Mouse (Mus musculus) hindbrain, embryonic 10.5 days (tissue): ENCODE measurements around the gene Lfng. TPM values are rescaled to one million over a fixed set of nuclear protein-coding genes. Genes with fewer than 3 reads are reported as not detected.

ENCODE experiments used
- DNase-seq: peaks from one replicate; pipeline ENCODE4 v3.0.0-alpha.2; 2017; ENCODE audit warnings: low spot score
- H3K27ac ChIP-seq: fragments of 300-500 bp; sonication (generic); 2 replicates; pipeline ENCODE4 v1.5.1; 2016; ENCODE audit warnings: mild to moderate bottlenecking, moderate library complexity
- H3K27me3 ChIP-seq: fragments of 300-500 bp; sonication (generic); 2 replicates; pipeline ENCODE4 v1.6.1; 2016; ENCODE audit warnings: mild to moderate bottlenecking; ENCODE audit not compliant: poor library complexity, insufficient read depth, severe bottlenecking
- H3K36me3 ChIP-seq: fragments of 300-500 bp; sonication (generic); 2 replicates; pipeline ENCODE4 v1.6.1; 2016; ENCODE audit warnings: mild to moderate bottlenecking, moderate library complexity
- H3K4me1 ChIP-seq: fragments of 300-500 bp; sonication (generic); replicated peaks from 2 replicates; pipeline ENCODE4 v1.6.1; 2016; ENCODE audit warnings: mild to moderate bottlenecking
- H3K4me3 ChIP-seq: fragments of 300-500 bp; sonication (generic); 2 replicates; pipeline ENCODE4 v1.5.1; 2016; ENCODE audit warnings: mild to moderate bottlenecking, moderate library complexity
- H3K9me3 ChIP-seq: fragments of 300-500 bp; sonication (generic); 2 replicates; pipeline ENCODE4 v1.6.1; 2016; ENCODE audit warnings: mild to moderate bottlenecking, moderate library complexity
- WGBS: fragments of 180-500 bp; shearing (Covaris S2); methylation state at CpG from one replicate; pipeline ENCODE4 v1.1.7; 2016; 5-methylcytosine and 5-hydroxymethylcytosine counted together
- polyA plus RNA-seq: library from polyadenylated mRNA; unstranded; fragments of >200 nt; fragmentation: Nextera tagmentation; extraction: Ambion mirVana; gene quantifications from 2 replicates; pipeline ENCODE4 v1.2.1, GENCODE M21; 2016

Gene Lfng
- polyA plus RNA-seq, 1 experiment from 2014 or later = 40.9 TPM

- Histone ChIP-seq H3K27ac (0 out of 2 replicates have a peak overlapping the region, but pooled peaks have one; percentile 12), H3K4me1 (peaks cover 62% of the 10 kb centered on the region), H3K36me3 (peaks cover 95% of the 10 kb centered on the region), H3K9me3 (no peaks in the 10 kb centered on the region), H3K27me3 (no peaks in the 10 kb centered on the region), H3K4me3 (no peak overlapping the region)
- DNase-seq = no peak
- 92% methylated on average over 4 of the region's 4 CpGs for WGBS
These were observed 32.2 kb downstream of the Lfng start for GRCm38 (mm10) chr5:140639312-140639711.

DNA sequence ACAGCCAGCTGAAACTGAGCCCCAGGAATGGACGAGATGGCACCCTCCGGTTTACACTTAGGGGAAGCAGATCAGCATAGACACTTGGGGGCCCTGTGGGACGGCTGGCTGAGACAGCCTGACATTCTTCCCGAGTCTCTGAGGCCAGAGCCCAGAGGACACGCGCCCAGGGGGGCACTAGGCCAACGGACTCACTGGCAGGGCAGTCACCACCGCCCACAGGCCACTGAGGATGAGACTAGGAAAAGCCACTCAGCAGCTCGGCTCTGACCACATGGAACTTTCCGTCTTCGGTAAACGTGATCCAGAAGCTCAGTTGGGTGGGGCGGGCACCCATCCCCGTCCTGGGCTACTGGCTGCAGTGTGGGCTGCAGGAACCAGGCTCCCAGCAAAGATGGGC, 32.8 kb downstream of the Lfng start:
- H3K4me3 ChIP-seq = no peak overlapping the region
- no peak for DNase-seq
- peaks cover 65% of the 10 kb centered on the region for H3K4me1 ChIP-seq
- no peaks in the 10 kb centered on the region for H3K27me3 ChIP-seq
- 90% methylated on average over 14 of the region's 14 CpGs for WGBS
- H3K36me3 ChIP-seq = peaks cover 95% of the 10 kb centered on the region
- H3K27ac ChIP-seq = no peak overlapping the region
- H3K9me3 ChIP-seq = no peaks in the 10 kb centered on the region

DNA sequence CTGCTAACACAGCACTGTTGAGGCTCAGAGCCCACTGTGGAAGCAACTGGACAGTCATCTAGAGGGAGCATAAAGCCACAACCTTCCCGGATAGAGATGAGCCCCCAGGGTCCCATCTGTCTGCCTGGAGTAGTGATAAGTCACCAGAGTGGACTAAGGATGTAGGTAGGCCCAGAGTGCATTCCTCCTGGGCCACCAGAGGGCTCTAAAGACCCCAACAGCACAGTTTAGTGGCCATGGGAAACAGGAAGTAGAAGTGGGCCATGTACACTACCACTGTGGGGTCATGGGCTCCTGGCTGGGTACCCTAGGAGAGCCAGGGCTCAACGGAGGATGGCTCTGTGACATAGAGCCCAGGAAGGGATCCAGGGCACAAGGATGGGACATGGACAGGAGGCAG, 33.7 kb downstream of the Lfng start:
- 80% methylated on average over 2 of the region's 2 CpGs for WGBS
- DNase-seq = no peak
- Histone ChIP-seq H3K4me3 (no peak overlapping the region), H3K27me3 (no peaks in the 10 kb centered on the region), H3K4me1 (peaks cover 74% of the 10 kb centered on the region), H3K9me3 (no peaks in the 10 kb centered on the region), H3K36me3 (peaks cover 95% of the 10 kb centered on the region), H3K27ac (peak overlapping the region; percentile 70)

DNA sequence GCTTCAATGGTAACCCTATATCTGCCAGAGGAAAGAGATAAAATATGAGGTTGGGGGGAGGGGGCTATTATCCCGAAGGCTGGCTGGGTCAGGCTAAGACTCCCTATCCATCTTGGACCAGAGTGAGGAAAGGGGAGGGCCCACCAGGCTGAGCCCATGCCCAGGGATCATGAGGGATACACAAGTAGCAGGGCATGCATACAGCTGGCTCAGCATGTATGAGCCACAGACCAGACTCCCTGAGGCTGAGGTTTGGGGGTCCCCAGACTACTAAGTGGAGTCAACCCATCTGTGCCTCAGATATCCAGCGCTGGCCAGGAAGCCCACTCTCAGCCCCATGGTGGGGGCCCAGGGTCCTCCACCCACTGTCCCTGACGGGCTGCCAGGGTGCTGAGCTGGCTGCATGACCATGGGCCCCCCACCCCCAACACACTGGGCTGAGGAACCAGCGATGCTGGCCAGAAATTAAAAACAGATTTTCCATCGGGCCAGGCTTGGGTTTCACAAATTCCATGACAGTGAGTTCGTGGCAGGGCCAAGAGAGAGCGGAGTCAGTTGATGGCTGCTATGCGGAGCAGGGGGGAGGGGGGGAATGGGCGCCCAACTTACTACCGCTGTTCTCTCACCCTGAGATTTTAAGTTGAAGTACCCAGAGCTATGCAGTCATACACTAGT, 34.3 kb downstream of the Lfng start:
- H3K27ac ChIP-seq = peak overlapping the region; percentile 70
- H3K9me3 ChIP-seq = no peaks in the 10 kb centered on the region
- 67% methylated on average over 10 of the region's 10 CpGs for WGBS
- peak; percentile 33 for DNase-seq
- H3K36me3 ChIP-seq = peaks cover 95% of the 10 kb centered on the region
- no peaks in the 10 kb centered on the region for H3K27me3 ChIP-seq
- H3K4me1 ChIP-seq = peaks cover 80% of the 10 kb centered on the region
- no peak overlapping the region for H3K4me3 ChIP-seq

DNA sequence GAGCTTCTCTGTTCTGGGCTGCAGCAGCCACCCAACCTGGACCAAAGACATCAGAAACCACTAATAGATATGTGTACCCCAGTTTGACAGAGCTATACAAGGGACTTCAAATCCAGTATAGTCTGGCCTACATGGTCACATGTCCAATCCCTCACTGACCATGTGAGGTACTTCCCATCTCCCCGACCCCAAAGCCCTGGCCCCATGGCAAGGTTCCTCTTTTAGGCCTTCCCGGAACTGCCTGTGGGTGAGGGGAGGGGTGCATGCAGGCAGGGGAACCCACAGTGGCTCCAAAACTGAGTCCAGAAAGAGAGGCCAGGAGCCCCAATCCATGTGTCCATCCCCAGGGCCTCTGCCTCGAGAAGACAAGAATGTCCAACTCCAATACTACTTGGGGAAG, 35.0 kb downstream of the Lfng start:
- Histone ChIP-seq H3K4me1 (peaks cover 83% of the 10 kb centered on the region), H3K9me3 (no peaks in the 10 kb centered on the region), H3K27ac (peak overlapping the region; percentile 40; the same call in 1 of the 2 replicates), H3K27me3 (no peaks in the 10 kb centered on the region), H3K36me3 (peaks cover 95% of the 10 kb centered on the region), H3K4me3 (no peak overlapping the region)
- DNase-seq = no peak
- 72% methylated on average over 3 of the region's 3 CpGs for WGBS

DNA sequence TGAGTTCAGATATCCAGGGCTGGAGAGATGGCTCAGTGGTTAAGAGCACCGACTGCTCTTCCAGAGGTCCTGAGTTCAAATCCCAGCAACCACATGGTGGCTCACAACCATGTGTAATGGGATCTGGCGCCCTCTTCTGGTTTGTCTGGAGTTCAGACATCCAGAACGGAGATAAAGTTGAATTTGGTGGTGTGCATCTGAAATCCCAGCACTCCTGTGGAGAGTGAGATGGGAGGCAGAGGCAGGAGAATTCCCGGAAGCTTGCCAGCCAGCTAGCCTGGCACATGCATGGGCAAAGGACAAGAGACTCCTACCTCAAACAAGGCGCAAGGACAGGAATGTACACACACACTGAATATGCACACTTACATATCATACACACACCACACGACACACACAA, 37.1 kb downstream of the Lfng start:
- 90% methylated on average over 6 of the region's 6 CpGs for WGBS
- Histone ChIP-seq H3K4me1 (peaks cover 81% of the 10 kb centered on the region), H3K27me3 (no peaks in the 10 kb centered on the region), H3K27ac (no peak overlapping the region), H3K4me3 (no peak overlapping the region), H3K9me3 (no peaks in the 10 kb centered on the region), H3K36me3 (peaks cover 76% of the 10 kb centered on the region)
- no peak for DNase-seq

DNA sequence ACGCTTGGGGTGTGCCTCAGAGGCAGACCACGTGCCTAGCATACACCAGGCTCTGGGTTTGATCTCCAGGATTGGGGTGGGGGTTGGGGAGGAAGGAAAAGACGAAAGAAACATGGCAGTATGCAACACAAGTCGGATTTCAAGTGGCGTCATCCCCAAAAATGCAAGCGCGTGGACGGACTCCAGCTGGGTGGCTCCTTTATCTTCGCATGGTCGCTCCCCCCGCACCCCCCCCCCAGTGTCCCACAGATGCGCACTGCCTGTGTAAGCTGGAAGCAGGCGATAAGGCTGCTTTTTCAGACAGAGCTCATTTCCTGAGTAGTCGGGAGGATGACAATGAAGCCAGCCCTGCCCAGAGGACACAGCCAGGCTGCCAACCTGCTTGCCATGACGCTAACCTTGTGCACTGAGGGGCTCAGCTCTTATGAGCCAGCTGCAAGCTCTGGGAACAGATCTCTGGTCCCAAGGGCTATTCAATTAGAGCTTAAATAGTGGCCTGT, 37.6 kb downstream of the Lfng start:
- no peaks in the 10 kb centered on the region; the same call in 1 of the 2 replicates for H3K27me3 ChIP-seq
- H3K4me3 ChIP-seq = 0 out of 2 replicates have a peak overlapping the region, but pooled peaks have one; percentile 5
- 94% methylated on average over 15 of the region's 15 CpGs for WGBS
- peaks cover 71% of the 10 kb centered on the region for H3K36me3 ChIP-seq
- H3K9me3 ChIP-seq = no peaks in the 10 kb centered on the region
- H3K4me1 ChIP-seq = peaks cover 81% of the 10 kb centered on the region
- no peak for DNase-seq
- H3K27ac ChIP-seq = no peak overlapping the region

DNA sequence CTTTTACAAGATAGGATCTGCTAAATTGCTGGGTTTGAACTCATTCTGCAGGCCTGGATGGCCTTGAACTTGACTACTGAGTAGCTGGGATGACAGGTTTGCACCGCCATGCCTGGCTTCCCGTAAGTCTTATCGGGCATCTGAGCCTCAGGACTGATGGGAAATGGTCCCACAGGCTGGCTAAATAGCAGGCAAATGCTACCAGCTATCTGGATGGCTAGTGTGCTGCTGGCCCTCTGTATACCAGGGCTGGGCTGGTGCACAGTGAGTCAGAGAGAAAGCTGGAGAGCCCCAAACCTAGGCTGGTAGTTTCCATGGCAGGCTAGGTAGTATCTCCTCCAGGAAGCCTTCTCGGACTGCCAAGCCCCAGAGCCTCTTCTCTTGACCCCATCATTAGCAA, 38.3 kb downstream of the Lfng start:
- H3K9me3 ChIP-seq = no peaks in the 10 kb centered on the region
- no peak for DNase-seq
- peaks cover 82% of the 10 kb centered on the region for H3K4me1 ChIP-seq
- H3K27ac ChIP-seq = peak overlapping the region; percentile 12; the same call in 1 of the 2 replicates
- WGBS = 91% methylated on average over 4 of the region's 4 CpGs
- peak overlapping the region; percentile 5; the same call in 1 of the 2 replicates for H3K4me3 ChIP-seq
- peaks cover 64% of the 10 kb centered on the region for H3K36me3 ChIP-seq
- no peaks in the 10 kb centered on the region; the same call in 1 of the 2 replicates for H3K27me3 ChIP-seq

GRCm38 (mm10) chr5:140646171-140646570, 39.1 kb downstream of the Lfng start:
- Histone ChIP-seq H3K27ac (peak overlapping the region; percentile 100; the same call in 1 of the 2 replicates), H3K4me3 (peak overlapping the region; percentile 98), H3K9me3 (no peaks in the 10 kb centered on the region), H3K27me3 (no peaks in the 10 kb centered on the region; the same call in 1 of the 2 replicates), H3K4me1 (peaks cover 75% of the 10 kb centered on the region), H3K36me3 (peaks cover 57% of the 10 kb centered on the region)
- no peak for DNase-seq
- WGBS = 92% methylated on average over 6 of the region's 6 CpGs

DNA sequence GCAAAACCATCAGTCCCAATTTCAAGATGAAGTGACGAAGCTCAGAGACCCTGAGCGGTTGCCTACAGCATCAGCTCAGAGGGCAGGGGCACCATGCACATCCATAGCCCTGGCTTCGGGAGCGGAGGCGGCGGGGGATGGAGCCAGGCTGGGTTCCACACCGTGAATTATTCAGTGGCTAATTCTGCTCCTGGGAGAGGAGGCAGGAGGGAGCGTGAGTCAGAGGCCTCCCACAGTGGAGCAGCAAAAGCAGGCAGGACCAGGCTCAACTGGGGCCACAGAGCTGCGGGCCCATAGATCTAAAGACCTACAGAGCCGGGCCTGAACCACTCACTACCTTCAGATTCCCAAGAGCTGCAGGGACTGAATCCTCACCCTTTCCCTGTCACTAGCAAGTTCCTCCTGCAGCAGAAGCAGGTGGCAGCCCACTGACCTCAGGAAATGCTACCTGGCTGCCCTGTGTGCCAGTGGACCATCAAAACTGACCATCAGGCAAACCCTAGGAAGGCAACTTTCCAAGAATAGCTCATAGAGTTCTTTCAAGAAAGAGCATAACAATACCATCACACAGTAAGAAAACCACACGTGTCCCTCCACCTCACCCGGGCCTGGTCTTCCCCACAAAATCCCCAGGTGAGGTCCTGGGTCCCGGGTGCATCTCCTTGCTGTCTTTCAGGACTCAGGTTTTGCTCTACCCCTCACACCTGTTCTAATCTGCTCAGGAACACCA, 40.1 kb downstream of the Lfng start:
- peaks cover 65% of the 10 kb centered on the region for H3K4me1 ChIP-seq
- 58% methylated on average over 13 of the region's 13 CpGs for WGBS
- no peak for DNase-seq
- H3K9me3 ChIP-seq = no peaks in the 10 kb centered on the region
- peaks cover 46% of the 10 kb centered on the region for H3K36me3 ChIP-seq
- H3K27me3 ChIP-seq = no peaks in the 10 kb centered on the region; the same call in 1 of the 2 replicates
- H3K4me3 ChIP-seq = peak overlapping the region; percentile 98
- H3K27ac ChIP-seq = peak overlapping the region; percentile 100

DNA sequence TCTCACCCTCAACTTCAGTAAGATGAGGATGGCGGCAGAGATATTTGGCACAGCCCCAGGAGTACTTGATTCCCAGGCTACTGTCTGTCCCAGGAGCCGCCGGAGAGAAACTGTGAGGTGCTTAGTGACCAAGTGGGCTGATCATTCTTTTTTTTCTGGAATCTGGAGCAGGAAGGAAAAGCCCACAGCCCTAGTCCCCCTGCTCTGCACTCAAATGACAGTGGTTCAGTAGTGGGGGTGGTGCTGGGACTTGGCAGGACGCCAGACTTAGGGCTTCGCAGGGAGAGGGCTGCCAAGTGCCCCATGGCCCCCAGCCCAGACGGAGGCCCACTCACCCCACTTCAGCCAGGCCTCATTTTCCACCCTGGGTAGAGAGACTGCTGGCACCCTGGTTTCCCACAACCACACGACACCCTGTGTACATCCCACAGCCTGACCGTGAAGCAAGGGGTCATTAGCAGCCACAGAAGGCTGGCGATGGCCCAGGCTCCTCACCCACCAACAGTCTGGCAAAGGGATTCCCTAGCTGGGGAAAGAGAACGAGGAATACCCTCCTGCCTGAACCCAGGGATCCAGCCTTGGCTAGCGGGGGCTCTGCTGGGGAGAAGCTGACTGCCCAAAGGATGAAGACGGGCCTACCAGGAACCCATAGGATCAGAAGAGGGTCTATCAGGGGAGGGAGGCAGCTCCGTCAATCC, 40.9 kb downstream of the Lfng start:
- no peak for DNase-seq
- Histone ChIP-seq H3K27ac (peak overlapping the region; percentile 100), H3K36me3 (peaks cover 43% of the 10 kb centered on the region), H3K27me3 (no peaks in the 10 kb centered on the region; the same call in 1 of the 2 replicates), H3K4me1 (peaks cover 57% of the 10 kb centered on the region), H3K4me3 (peak overlapping the region; percentile 98), H3K9me3 (no peaks in the 10 kb centered on the region)
- 10% methylated on average over 13 of the region's 13 CpGs for WGBS

DNA sequence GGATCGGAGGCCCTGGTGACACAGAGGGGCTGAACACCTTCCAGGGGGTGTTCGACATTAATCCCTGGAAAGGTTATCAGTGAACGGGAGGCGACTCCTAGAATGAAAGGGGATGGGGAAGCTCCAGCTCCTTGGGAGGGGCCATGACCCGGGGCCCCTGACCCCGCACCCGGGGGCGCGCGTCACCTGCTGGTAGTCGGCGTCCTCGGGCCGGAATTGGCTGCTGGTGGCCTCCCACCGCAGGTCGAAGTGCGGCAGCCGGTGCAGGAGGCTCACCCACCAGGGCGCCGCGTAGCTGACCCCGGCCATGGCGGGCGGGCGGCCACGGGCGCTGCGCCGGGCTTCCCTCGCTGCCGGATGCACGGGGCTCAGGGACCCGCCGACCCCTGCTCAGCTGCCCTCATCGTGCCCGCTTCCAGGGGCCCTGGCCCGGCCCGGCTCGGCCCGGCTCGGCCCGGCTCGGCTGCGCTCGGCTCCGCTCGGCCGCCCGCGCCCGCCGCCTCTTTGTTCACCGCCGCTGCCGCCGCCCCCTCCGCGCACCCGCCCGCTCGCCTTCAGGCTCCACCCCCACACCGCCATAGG, 41.5 kb downstream of the Lfng start, which contains the start of gene Ttyh3:
Ttyh3 (minus strand) TSS at position 513 of the 582 bp plus-strand sequence.
- peak within 1 kb of the TSS; percentile 100 for H3K27ac ChIP-seq
- under 1% methylated on average over 62 of the region's 62 CpGs for WGBS
- no peaks in the 10 kb centered on the region; the same call in 1 of the 2 replicates for H3K27me3 ChIP-seq
- H3K4me1 ChIP-seq = peaks cover 52% of the 10 kb centered on the region
- no peaks in the 10 kb centered on the region for H3K9me3 ChIP-seq
- DNase-seq = no peak
- peaks cover 37% of the 10 kb centered on the region for H3K36me3 ChIP-seq
- H3K4me3 ChIP-seq = peak within 1 kb of the TSS; percentile 98
